Mouse (Mus musculus) erythroblast, adult 5-6 weeks (primary cell): ENCODE measurements around the gene Hoxd3. TPM values are rescaled to one million over a fixed set of nuclear protein-coding genes. Genes with fewer than 3 reads are reported as not detected.

Experiments used
- ATAC-seq: replicated peaks from 2 replicates; pipeline ENCODE4 v1.8.0; 2016; ENCODE audit warnings: moderate number of reproducible peaks, mild to moderate bottlenecking, moderate TSS enrichment, inconsistent platforms; ENCODE audit not compliant: poor library complexity, low FRiP score, severe bottlenecking
- total RNA-seq, 2 experiments: library from RNA; stranded (forward) in 1 of 2; stranded (reverse) in 1 of 2; fragments of 150-400 nt in 1 of 2; fragments of 200-764, 138-1000 nt in 1 of 2; gene quantifications; 2 replicates each; pipeline versions ENCODE4 v1.2.3 to v1.2.4; 2015 to 2017; ENCODE audit warnings: low replicate concordance in 2 of 2

Hoxd3 gene
- total RNA-seq, 2 experiments from 2014 or later: not detected

DNA sequence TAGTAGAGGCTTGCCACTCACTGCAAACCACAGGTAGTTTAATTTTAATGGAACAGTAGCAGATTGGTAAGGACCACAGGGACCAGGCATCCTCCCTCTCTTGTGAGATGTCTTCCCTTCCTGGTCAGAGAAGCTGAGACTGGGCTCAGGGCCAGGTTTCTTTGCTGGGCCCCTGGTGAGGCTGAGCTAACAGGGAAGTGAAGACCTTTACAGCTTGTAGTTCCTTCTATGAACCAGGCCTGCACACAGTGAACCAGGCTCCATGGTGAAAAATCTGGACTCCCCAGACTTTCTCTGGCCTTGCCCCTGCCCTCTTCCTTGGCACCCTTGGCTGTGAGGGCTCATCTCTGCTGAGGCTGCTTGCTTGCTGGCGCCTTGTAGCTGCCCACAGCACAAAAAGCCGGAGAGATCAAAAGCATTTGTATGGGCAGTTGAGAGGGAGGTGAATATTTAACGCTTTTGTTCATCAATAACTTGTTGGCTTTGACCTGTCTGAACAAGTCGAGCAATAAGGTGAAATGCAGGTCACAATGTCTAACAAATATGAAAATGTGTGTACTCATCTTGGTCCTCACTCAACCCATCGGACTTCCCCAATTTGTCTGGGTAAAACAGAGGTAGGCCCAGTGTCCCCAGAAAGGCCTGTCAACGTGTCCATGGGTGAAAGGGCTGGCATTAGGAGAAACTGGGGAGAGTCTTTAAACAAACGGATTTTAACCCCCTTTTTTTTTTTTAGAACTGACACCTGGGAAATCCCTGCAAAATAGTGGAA is 12.7 kb downstream of the Hoxd3 start:
- no peak for ATAC-seq

- ATAC-seq: no peak
Observed at GRCm38 (mm10) chr2:74725171-74725570, 13.4 kb downstream of the Hoxd3 start.

DNA sequence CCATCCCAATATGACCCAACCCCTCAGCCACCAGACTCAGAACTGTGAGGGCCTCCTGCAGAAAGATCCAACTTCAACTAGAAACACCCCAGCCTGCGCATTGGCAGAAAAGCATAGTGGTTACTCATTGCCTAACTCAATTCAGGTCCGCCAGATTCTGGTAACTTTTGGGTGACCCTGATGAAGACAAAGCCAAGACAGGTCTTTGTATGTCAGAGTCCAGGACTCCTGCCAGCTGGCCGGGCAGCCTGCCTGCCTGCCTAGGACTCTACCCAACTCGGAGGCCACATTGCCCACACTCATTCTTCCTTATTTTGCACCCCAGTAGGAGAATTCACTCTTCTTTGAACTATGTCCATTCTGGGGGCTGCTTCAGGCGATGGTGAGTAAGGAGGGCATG is 14.8 kb downstream of the Hoxd3 start, which contains the start of gene Gm28230:
Gene Gm28230 (plus strand): TSS at position 178 of the 400 bp plus-strand sequence.
- ATAC-seq: no peak

DNA sequence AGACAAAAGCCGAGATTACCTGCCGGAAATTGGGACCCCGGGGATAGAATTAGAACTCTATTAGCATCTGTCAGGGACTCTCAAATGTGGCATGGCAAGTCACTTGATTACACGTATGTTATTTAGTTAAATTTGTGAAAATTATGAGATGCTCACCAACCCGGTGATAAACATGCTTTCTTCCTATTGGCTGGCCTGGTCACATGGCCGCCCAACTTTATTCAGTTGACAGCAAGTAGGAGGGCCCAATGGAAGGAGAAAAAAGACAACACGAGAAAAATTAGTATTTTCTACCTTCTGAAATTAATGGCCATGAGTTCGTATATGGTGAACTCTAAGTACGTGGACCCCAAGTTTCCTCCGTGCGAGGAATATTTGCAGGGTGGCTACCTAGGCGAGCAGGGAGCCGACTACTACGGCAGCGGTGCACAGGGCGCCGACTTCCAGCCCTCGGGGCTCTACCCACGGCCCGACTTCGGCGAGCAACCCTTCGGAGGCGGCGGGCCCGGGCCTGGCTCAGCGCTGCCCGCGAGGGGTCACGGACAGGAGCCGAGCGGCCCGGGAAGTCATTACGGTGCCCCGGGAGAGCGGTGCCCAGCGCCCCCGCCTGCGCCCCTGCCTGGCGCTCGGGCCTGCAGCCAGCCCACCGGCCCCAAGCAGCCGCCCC is 15.4 kb downstream of the Hoxd3 start:
- no peak for ATAC-seq

GRCm38 (mm10) chr2:74727640-74728302 is 16.0 kb downstream of the Hoxd3 start:
- ATAC-seq: no peak

DNA sequence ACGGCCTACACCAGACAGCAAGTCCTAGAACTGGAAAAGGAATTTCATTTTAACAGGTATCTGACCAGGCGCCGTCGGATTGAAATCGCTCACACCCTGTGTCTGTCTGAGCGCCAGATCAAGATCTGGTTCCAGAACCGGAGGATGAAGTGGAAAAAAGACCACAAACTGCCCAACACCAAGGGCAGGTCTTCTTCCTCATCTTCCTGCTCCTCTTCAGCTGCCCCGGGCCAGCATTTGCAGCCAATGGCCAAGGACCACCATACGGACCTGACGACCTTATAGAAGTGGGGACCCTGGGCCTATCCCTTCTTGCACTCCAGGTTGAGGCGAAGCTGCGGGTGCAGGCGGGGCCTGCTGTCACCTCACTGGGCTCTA is 16.6 kb downstream of the Hoxd3 start:
- no peak for ATAC-seq

- no peak for ATAC-seq
Observed at GRCm38 (mm10) chr2:74730331-74730730, 18.6 kb downstream of the Hoxd3 start.

GRCm38 (mm10) chr2:74731055-74731454 is 19.3 kb downstream of the Hoxd3 start:
- ATAC-seq: no peak

- no peak for ATAC-seq
Observed at GRCm38 (mm10) chr2:74731799-74732512, 20.2 kb downstream of the Hoxd3 start.

DNA sequence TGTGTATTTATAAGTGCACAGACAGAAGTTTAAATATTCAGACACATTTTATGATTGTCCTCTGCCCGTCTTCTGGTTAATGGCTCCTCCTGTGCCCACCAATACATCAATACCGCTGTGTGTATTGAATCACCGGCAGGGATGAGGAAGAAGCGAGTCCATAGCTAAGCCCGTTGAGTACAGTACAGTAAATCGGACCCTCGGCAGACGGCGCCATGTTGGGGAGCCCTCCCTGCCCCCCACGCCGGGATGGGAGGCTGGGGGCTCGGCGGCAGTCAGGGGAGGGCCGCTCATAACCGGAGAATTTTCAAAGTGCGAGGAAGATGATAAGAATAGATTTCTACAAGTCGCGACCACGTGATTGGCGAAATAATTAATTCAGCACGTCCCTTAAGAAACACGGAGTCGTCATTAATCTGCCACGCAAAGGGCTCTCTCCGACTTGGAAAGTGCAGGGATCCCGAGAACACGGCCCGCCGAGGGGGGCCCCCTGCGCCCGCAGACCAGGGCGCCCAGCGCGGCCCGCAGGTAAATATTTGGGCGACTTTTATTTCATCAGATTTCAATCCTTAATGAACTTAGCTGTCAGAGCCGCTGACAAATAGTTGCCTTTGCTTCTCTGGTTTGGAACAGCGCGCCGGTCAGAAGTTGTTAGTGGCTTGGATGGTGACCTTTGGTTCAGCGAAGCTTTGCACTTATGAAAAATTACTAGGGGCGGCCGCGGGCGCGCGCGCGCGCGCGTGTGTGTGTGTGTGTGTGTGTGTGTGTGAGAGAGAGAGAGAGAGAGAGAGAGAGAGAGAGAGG is 21.0 kb downstream of the Hoxd3 start:
- ATAC-seq: no peak

- no peak for ATAC-seq
Observed at GRCm38 (mm10) chr2:74733317-74733661, 21.6 kb downstream of the Hoxd3 start.

- no peak for ATAC-seq
Observed at GRCm38 (mm10) chr2:74733765-74734164, 22.0 kb downstream of the Hoxd3 start.

- no peak for ATAC-seq
Observed at GRCm38 (mm10) chr2:74734451-74734850, 22.7 kb downstream of the Hoxd3 start.

GRCm38 (mm10) chr2:74734996-74735811 is 23.5 kb downstream of the Hoxd3 start:
- no peak for ATAC-seq

DNA sequence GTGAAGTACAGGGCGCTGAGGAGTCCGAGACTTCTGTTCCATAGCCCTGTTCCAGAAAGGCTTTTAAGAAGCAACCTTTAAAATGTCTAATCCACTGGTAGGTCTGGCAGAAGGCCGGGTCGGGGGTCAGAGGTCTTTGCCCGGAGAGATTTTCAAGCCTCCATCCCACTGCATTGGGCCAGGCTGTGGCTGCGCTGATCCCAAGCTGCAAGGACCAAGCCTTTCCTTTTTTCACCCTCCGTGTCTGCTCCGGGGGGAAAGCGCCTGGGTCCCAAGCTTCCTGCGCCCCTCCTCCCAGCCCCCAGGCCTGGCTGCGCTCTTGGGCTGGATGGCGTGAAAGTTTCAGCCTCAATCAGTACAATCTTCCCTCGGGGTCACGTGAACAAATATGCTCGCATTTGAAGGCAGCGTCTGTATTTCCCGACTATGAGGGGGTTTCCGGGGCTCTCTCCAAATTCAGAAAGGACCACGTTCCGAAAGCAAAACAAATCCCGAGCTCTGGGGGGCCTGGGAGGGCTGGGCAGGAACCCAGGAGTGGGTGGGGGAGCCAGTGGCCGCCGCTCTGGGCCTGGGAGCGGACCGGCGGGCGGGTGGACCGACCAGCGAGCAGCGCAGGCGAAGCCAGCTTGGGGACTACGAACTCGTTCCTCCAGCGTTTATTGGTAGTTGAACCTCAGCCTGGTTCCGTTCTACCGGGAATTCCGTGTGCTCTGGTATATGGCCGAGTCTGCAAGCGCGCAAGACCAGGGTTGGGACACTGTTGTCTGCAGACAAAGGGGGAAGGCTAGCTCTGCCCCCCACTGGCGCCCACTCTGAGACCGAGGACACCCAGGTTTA is 24.3 kb downstream of the Hoxd3 start:
- ATAC-seq: no peak

GRCm38 (mm10) chr2:74736688-74737577 is 25.2 kb downstream of the Hoxd3 start:
- no peak for ATAC-seq

DNA sequence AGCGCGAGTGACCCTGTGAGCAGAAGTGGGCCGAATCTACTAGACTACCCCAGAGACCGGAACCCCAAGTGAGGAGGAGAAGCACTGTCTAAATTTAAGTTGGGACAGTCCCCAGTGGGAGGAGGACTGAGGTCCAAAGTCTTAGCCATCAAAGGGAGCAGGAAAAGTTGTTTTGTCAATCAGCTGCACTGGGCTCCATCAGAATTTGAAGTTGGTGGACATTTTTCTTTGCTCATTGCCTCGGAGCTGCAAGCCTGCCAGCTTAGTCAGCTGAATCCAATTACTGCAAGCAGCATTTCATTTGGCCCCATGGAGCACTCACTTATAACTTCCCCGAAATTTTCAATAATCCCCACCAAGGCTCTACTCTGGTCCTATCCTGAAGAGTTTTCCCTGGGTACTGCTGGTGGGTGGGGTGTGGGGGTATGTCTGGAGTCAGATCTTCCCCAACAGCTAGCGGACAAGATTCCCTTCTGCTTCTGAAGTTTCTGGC is 25.9 kb downstream of the Hoxd3 start:
- ATAC-seq: no peak
